Mouse (Mus musculus) liver, adult 2 months (tissue): ENCODE results near the gene Begain. TPM values are rescaled to one million over a fixed set of nuclear protein-coding genes. Genes with fewer than 3 reads are reported as not detected.

ENCODE experiments used
- DNase-seq: peaks from one replicate; pipeline ENCODE4 v3.0.0-alpha.2; 2011; ENCODE audit warnings: low read depth, low spot score; ENCODE audit errors: extremely low read depth
- H3K27ac ChIP-seq: fragments of 200-500 bp; replicated peaks from 2 replicates; pipeline ENCODE4 v1.5.1; 2012; ENCODE audit warnings: low read depth, mild to moderate bottlenecking, control low read depth, inconsistent platforms, low read length; ENCODE audit not compliant: insufficient read depth
- H3K27me3 ChIP-seq: fragments of 200-500 bp; 2 replicates; pipeline ENCODE4 v1.6.1; 2012; ENCODE audit warnings: mild to moderate bottlenecking, moderate library complexity, low read length, inconsistent platforms; ENCODE audit not compliant: control insufficient read depth, insufficient read depth
- H3K36me3 ChIP-seq: fragments of 200-500 bp; 2 replicates; pipeline ENCODE4 v1.6.1; 2012; ENCODE audit warnings: low read length, inconsistent platforms; ENCODE audit not compliant: control insufficient read depth, insufficient read depth
- H3K4me1 ChIP-seq: fragments of 200-500 bp; 2 replicates; pipeline ENCODE4 v1.6.1; 2011; ENCODE audit warnings: low read length; ENCODE audit not compliant: control insufficient read depth, insufficient read depth
- H3K4me3 ChIP-seq: fragments of 200-500 bp; 2 replicates; pipeline ENCODE4 v1.5.1; 2011; ENCODE audit warnings: low read depth, mild to moderate bottlenecking, control low read depth, low read length, moderate library complexity; ENCODE audit not compliant: insufficient read depth
- H3K79me2 ChIP-seq: fragments of 200-500 bp; 2 replicates; pipeline ENCODE4 v1.6.1; 2012; ENCODE audit warnings: inconsistent platforms, mild to moderate bottlenecking, low read length, moderate library complexity; ENCODE audit not compliant: control insufficient read depth, insufficient read depth
- H3K9ac ChIP-seq: fragments of 200-500 bp; 2 replicates; pipeline ENCODE4 v1.6.1; 2012; ENCODE audit warnings: low read depth, mild to moderate bottlenecking, control low read depth, inconsistent platforms, low read length
- CTCF ChIP-seq: fragments of 200-500 bp; IDR thresholded peaks from 2 replicates; pipeline ENCODE4 v1.5.1; 2011; ENCODE audit warnings: low read depth, low read length, control low read depth
- POLR2A ChIP-seq: fragments of 200-500 bp; IDR thresholded peaks from 2 replicates; pipeline ENCODE4 v1.6.1; 2011; ENCODE audit warnings: low read length, control low read depth; ENCODE audit not compliant: insufficient read depth; ENCODE audit errors: extremely low read depth
- WGBS: fragments of 180-500 bp; shearing (Covaris S2); methylation state at CpG from one replicate; pipeline ENCODE4 v1.1.7; 2018; 5-methylcytosine and 5-hydroxymethylcytosine counted together
- polyA plus RNA-seq: library from polyadenylated mRNA; depleted of rRNA; stranded (reverse); fragments of >200 nt; gene quantifications from 2 replicates; pipeline ENCODE4 v1.2.3, GENCODE M21; 2012; rRNA removed
- total RNA-seq: library from RNA; depleted of rRNA; stranded (reverse); fragments of >200 nt; gene quantifications from 2 replicates; pipeline ENCODE4 v1.2.3, GENCODE M21; 2014; rRNA removed

Gene Begain
- total and polyA plus RNA-seq, 2 experiments, result not detected

DNA sequence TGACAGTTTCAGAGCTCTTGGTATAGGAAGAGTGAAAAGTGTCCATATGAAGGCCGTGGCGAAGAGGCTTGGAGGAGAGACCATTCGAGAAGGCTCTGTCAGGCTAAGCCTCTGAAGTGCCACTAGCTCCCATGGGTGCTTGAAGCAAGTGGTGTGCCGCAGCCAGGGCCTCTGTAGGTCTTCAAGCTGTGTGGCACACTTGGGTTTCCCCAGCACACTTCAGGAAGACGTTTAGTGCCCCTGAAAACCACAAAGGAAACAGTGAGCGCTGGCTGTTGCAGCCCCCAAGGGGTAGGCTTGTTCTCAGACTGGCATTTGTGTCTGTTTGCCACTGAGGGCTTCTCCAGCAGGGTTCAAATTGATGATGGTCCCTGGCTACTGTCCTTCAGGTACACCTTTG is 84.5 kb downstream of the Begain start:
- H3K36me3 ChIP-seq, result no peaks in the 10 kb centered on the region
- no peaks in the 10 kb centered on the region for H3K4me1 ChIP-seq
- 91% methylated on average over 6 of the region's 6 CpGs for WGBS
- no peak overlapping the region for H3K4me3 ChIP-seq
- no peaks in the 10 kb centered on the region for H3K79me2 ChIP-seq
- H3K27me3 ChIP-seq, result no peaks in the 10 kb centered on the region
- no peak overlapping the region for H3K9ac ChIP-seq
- H3K27ac ChIP-seq, result no peak overlapping the region
- TF ChIP-seq CTCF (no peak), POLR2A (no peak)
- DNase-seq, result no peak

DNA sequence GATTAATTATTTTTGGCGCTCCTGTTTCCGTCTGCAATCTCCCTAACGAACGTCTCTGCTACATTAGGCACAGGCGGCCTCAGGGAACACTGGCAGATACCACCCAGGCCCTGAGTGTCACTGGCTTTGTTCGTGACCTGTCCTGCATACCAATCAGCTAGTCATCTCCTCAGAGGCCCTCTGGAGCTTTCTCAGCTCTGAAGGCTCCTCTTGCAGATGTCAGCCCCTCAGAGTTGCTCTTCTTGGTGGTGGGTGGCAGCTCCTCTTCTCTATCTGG is 85.4 kb downstream of the Begain start:
- Histone ChIP-seq H3K4me3 (no peak overlapping the region), H3K79me2 (no peaks in the 10 kb centered on the region), H3K9ac (no peak overlapping the region), H3K36me3 (no peaks in the 10 kb centered on the region), H3K27me3 (no peaks in the 10 kb centered on the region), H3K27ac (no peak overlapping the region), H3K4me1 (no peaks in the 10 kb centered on the region)
- DNase-seq, result no peak
- TF ChIP-seq POLR2A (no peak), CTCF (no peak)
- 95% methylated on average over 6 of the region's 6 CpGs for WGBS

Other genes starting within 250 kb of the Begain start
- 1.9 and 2.1 TPM in 2 replicates for gene Slc25a29, start 232.3 kb downstream of the Begain start, total RNA-seq
- gene Slc25a29, start 232.3 kb downstream of the Begain start, polyA plus RNA-seq, result 5.2 and 5.4 TPM in 2 replicates
- 626 and 693 TPM in 2 replicates for gene Slc25a47, start 232.2 kb downstream of the Begain start, total RNA-seq
- gene Slc25a47, start 232.2 kb downstream of the Begain start, polyA plus RNA-seq, result 602 and 616 TPM in 2 replicates
- 9.3 and 11.4 TPM in 2 replicates for gene Wdr25, start 174.6 kb downstream of the Begain start, total RNA-seq
- gene Wdr25, start 174.6 kb downstream of the Begain start, polyA plus RNA-seq, result 9.4 and 11.6 TPM in 2 replicates
- gene Wars, start 174.0 kb downstream of the Begain start, total RNA-seq, result 11.7 and 14.2 TPM in 2 replicates
- 20.2 and 24.3 TPM in 2 replicates for gene Wars, start 174.0 kb downstream of the Begain start, polyA plus RNA-seq